Mouse (Mus musculus) cerebellum, adult 9-10 months (tissue): ENCODE results near the gene Slc44a3.

Experiments used
- DNase-seq: peaks from one replicate; pipeline ENCODE4 v3.0.0; 2022

Gene Slc44a3

DNA sequence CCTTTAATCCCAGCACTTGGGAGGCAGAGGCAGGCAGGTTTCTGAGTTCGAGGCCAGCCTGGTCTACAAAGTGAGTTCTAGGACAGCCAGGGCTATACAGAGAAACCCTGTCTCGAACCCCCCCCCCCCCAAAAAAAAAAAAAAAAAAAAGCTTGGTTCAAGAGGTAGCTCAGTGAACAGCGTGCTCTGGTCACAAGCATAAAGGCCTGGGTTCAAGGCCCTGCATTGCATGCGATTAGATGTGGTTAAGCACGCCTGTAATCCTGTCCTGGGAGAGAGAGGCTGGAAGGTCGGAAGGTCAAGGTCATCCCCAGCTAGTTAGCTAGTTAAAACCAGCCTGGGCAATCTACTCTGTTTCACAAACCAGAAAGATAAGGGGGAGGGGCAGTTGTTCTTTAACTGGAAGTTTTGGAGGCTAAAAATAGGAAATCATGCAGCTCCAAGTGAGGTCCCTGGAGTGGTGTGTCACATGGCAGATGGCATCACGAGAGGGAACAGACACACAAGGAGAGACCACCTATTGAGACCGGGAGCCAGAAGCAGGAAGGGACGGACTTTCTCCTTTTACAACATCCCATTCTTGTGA is 113.3 kb downstream of the Slc44a3 start:
- DNase-seq = no peak

DNA sequence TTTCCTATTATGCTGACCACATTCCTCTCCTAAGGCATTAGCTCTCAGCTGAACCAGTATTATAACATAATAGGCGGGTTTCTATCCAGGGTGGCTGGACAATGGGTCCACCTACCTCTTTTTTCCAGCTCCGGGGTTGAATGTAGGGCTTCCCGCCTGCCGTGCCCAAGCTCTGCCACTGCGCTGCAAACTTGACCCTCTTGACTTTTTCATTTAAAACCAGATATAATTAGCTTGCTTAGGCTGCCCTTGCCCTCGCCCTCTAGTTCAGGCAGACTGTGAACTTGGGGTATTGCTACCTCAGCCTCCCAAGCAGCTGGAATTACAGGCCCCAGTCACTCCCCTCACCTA is 114.0 kb downstream of the Slc44a3 start:
- no peak for DNase-seq

DNA sequence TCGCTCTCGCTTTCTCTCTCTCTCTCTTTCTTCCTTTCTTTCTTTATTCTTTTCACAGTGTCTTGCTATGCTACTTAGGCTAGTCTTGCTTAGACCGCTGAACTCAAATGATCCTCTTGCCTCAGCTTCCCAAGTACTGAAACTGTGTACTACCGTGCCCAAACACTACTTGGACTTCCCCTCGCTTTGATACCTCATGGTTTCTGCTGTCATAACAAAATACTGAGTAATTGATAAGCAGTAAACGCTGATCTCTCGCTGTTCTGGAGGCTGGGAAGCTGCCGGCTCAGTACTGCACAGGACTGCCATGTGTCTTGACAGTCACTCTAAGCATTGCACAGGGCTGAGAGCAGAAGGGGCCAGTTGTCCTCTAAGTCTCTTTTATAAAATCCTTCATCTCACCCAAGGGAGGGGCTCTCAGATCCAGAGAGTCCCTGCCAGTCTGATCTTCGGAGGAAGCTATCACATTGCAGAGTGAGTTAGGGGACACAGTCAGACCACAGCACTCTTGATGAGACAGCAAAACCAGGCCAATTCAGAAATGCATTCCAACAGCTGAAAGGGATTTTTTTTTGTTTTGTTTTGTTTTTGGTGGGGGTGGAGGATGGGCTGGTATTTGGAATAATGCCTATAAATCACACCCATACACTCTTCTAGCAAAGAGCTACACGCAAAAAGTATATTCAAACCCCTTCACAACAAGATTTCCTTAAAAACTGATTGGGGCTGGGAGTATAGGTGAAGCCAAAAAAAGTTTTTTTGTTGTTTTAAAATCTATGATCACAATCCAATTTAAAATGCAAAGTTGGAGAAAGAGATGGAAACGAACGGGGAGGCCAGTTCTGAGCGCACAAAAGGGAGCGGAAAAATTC is 114.6 kb downstream of the Slc44a3 start:
- no peak for DNase-seq

- no peak for DNase-seq
Observed at GRCm38 (mm10) chr3:121416171-121417154, 115.7 kb downstream of the Slc44a3 start.

DNA sequence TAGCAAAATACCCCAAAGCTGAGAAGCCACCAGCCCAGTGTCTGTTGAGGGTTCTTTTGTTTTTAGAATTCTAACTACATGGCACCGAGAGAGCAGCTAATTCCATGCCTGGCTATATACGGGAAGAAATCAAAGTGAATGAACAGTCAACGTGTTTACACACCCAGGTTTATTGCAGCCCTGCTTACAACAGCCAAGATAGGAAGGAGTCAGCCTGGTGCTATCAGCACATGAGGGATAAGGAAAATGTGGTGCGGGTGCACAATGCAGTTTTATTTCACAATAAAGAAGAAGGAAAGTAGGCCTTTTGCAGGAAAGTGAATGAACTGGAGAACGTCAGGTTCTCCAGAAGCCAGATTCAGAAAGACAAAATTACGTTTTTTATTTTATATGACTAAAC is 120.8 kb downstream of the Slc44a3 start:
- DNase-seq = no peak
